Comparison of ENCODE assay signal across 8 mouse cellular contexts in the genomic region with DNA sequence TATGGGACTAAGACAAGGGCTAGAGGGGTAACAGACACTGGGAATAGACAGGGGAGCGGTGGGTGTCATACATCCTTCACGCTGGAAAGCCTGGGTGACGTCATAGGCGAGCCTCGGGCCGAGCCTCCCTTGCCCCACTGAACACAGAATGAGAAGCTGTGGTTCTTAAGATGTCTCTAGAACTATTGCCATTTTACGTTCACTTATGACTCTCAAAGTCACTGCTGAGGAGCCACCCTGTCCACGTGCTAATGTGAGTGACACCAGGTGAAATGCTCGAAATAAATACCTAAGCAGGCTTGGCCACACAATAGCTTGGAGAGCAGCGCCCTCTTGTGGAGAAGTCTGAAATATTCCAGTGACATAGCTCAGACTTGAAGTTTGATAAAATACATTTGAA. TPM values are rescaled to one million over a fixed set of nuclear protein-coding genes. Genes with fewer than 3 reads are reported as not detected.
DNase-seq lines count a peak whose midpoint lies in the region; ATAC-seq lines count a peak whose summit lies in the region.

No protein-coding gene starts in this region.

- H3K36me3 ChIP-seq in embryonic facial prominence, embryonic 12.5 days, result no peaks in the 10 kb centered on the region
- H3K36me3 ChIP-seq in limb, embryonic 13.5 days, result no peaks in the 10 kb centered on the region
- no peaks in the 10 kb centered on the region for H3K36me3 ChIP-seq in midbrain, embryonic 16.5 days (ENCODE audit: control insufficient read depth, insufficient read depth, low read length)

- no peaks in the 10 kb centered on the region for H3K4me1 ChIP-seq in embryonic facial prominence, embryonic 12.5 days
- H3K4me1 ChIP-seq in limb, embryonic 13.5 days, result no peaks in the 10 kb centered on the region
- H3K4me1 ChIP-seq in midbrain, embryonic 16.5 days (ENCODE audit: control insufficient read depth, insufficient read depth, low read length), result no peaks in the 10 kb centered on the region

- H3K4me2 ChIP-seq in embryonic facial prominence, embryonic 12.5 days (replicated peaks), result peak overlapping the region; percentile 58
- H3K4me2 ChIP-seq in limb, embryonic 13.5 days (replicated peaks), result peak overlapping the region; percentile 66
- peak overlapping the region; percentile 52 for H3K4me2 ChIP-seq in midbrain, embryonic 16.5 days (ENCODE audit: low read length)

- H3K9ac ChIP-seq in embryonic facial prominence, embryonic 12.5 days, result no peak overlapping the region
- H3K9ac ChIP-seq in limb, embryonic 13.5 days, result 0 out of 2 replicates have a peak overlapping the region, but pooled peaks have one; percentile 31
- H3K9ac ChIP-seq in midbrain, embryonic 16.5 days (ENCODE audit: low read depth, low read length), result peak overlapping the region; percentile 47

- H3K27ac ChIP-seq in embryonic facial prominence, embryonic 12.5 days, result no peak overlapping the region
- H3K27ac ChIP-seq in limb, embryonic 13.5 days, result no peak overlapping the region
- H3K27ac ChIP-seq in midbrain, embryonic 16.5 days (ENCODE audit: low read length), result no peak overlapping the region

- no peaks in the 10 kb centered on the region for H3K27me3 ChIP-seq in embryonic facial prominence, embryonic 12.5 days
- peaks cover 4% of the 10 kb centered on the region; the same call in 1 of the 2 replicates for H3K27me3 ChIP-seq in limb, embryonic 13.5 days
- peaks cover 4% of the 10 kb centered on the region; the same call in 1 of the 2 replicates for H3K27me3 ChIP-seq in midbrain, embryonic 16.5 days (ENCODE audit: control insufficient read depth, insufficient read depth, low read depth, low read length)

- WGBS in embryonic facial prominence, embryonic 12.5 days, result 16% methylated on average over 10 of the region's 10 CpGs
- WGBS in limb, embryonic 13.5 days, result 13% methylated on average over 10 of the region's 10 CpGs
- WGBS in midbrain, embryonic 16.5 days, result 10% methylated on average over 10 of the region's 10 CpGs

- H3K9me3 ChIP-seq in embryonic facial prominence, embryonic 12.5 days, result no peaks in the 10 kb centered on the region
- no peaks in the 10 kb centered on the region for H3K9me3 ChIP-seq in limb, embryonic 13.5 days
- H3K9me3 ChIP-seq in midbrain, embryonic 16.5 days (replicated peaks; ENCODE audit: control insufficient read depth, low read length, poor library complexity, severe bottlenecking), result no peaks in the 10 kb centered on the region

- peak overlapping the region; percentile 30 for H3K4me3 ChIP-seq in embryonic facial prominence, embryonic 12.5 days
- H3K4me3 ChIP-seq in limb, embryonic 13.5 days, result peak overlapping the region; percentile 35
- H3K4me3 ChIP-seq in midbrain, embryonic 16.5 days (ENCODE audit: low read depth, low read length), result peak overlapping the region; percentile 35

- ATAC-seq in embryonic facial prominence, embryonic 12.5 days (ENCODE audit: insufficient number of reproducible peaks, insufficient read depth, low FRiP score, low TSS enrichment), result peak; percentile 65; the same call in 1 of the 2 replicates
- ATAC-seq in limb, embryonic 13.5 days (ENCODE audit: low FRiP score, low read depth), result peak; percentile 81
- ATAC-seq in midbrain, embryonic 16.5 days, result peak; percentile 90

- peak; percentile 21 for DNase-seq in 3134 (ENCODE audit: extremely low read depth, insufficient read length, low spot score)
- DNase-seq in adrenal gland, postnatal 36 days, result peak; percentile 73 to 79
- DNase-seq in heart, adult 9 months (ENCODE audit: low spot score in 2 of 2), result peak; percentile 10 to 61
- peak; percentile 83 for DNase-seq in kidney, adult 9 months
- peak; percentile 11 to 57 for DNase-seq in spleen, postnatal 14 days (ENCODE audit: low spot score in 2 of 2)

RNA-seq across cellular contexts. Expression of gene Dnah5, which starts 21.7 kb away (rescaled TPM):
- total RNA-seq in adrenal gland, postnatal 36 days (2021), result under 1 TPM; 0.03 to 0.10 TPM
- 0.01 TPM in 1 of 2 replicates, not detected in the other for polyA plus RNA-seq in embryonic facial prominence, embryonic 12.5 days (2016; fragmentation: Nextera tagmentation; extraction: Ambion mirVana)
- 0.05 and 0.10 TPM in 2 replicates for polyA plus RNA-seq in limb, embryonic 13.5 days (2015; fragmentation: Nextera tagmentation; extraction: Ambion mirVana)
- 0.21 and 0.25 TPM in 2 replicates for polyA plus RNA-seq in midbrain, embryonic 16.5 days (2015; fragmentation: Nextera tagmentation; extraction: Ambion mirVana)

Comparison
In these comparisons a context has a peak if more than half of its experiments do, and no peak if none do; other contexts are left out.
1. DNase-seq: peak in every context shown above with its lines; median percentile 83 in kidney, adult 9 months; 76 in adrenal gland, postnatal 36 days; 36 in heart, adult 9 months; 34 in spleen, postnatal 14 days; 21 in 3134.